In genomic region chr9:62232649-62233048, GRCm38 (mm10) we compare ENCODE assay signal across 34 mouse cellular contexts. TPM values are rescaled to one million over a fixed set of nuclear protein-coding genes. Genes with fewer than 3 reads are reported as not detected.
DNase-seq lines count a peak whose midpoint lies in the region; ATAC-seq and TF ChIP-seq lines count a peak whose summit lies in the region.
"Had no signal": no experiment of that assay in that cellular context is flagged by ENCODE, and none has a peak within 500 bp of the region (broad histone marks: within the 10 kb centered on the region; RNA-seq: fewer than 3 reads in every experiment).

No protein-coding gene starts in this region.

- H3K9me3 ChIP-seq in heart, embryonic 10.5 days, result no peaks in the 10 kb centered on the region
- H3K9me3 ChIP-seq in heart, embryonic 13.5 days, result no peaks in the 10 kb centered on the region
- no peaks in the 10 kb centered on the region for H3K9me3 ChIP-seq in kidney, postnatal 0 days (replicated peaks; ENCODE audit: low read length)
- H3K9me3 ChIP-seq in kidney, embryonic 15.5 days (replicated peaks), result no peaks in the 10 kb centered on the region
- H3K9me3 ChIP-seq: embryonic facial prominence, embryonic 13.5 days; forebrain, embryonic 12.5 days; forebrain, embryonic 15.5 days; G1E; hindbrain, embryonic 12.5 days; hindbrain, embryonic 15.5 days had no signal

- H3K4me1 ChIP-seq in heart, embryonic 10.5 days, result peaks cover 32% of the 10 kb centered on the region
- peaks cover 27% of the 10 kb centered on the region for H3K4me1 ChIP-seq in heart, embryonic 13.5 days
- no peaks in the 10 kb centered on the region for H3K4me1 ChIP-seq in kidney, postnatal 0 days (replicated peaks; ENCODE audit: insufficient read depth, low read length)
- H3K4me1 ChIP-seq in kidney, embryonic 15.5 days, result peaks cover 11% of the 10 kb centered on the region
- H3K4me1 ChIP-seq: forebrain, embryonic 15.5 days had no signal

- no peaks in the 10 kb centered on the region for H3K36me3 ChIP-seq in heart, embryonic 10.5 days
- no peaks in the 10 kb centered on the region for H3K36me3 ChIP-seq in heart, embryonic 13.5 days
- H3K36me3 ChIP-seq in kidney, postnatal 0 days (ENCODE audit: insufficient read depth, low read length), result no peaks in the 10 kb centered on the region
- H3K36me3 ChIP-seq in kidney, embryonic 15.5 days, result no peaks in the 10 kb centered on the region
- H3K36me3 ChIP-seq: embryonic facial prominence, embryonic 10.5 days; embryonic facial prominence, embryonic 13.5 days; forebrain, embryonic 12.5 days; forebrain, embryonic 15.5 days; G1E; hindbrain, embryonic 12.5 days; hindbrain, embryonic 15.5 days had no signal

- no peaks in the 10 kb centered on the region for H3K27me3 ChIP-seq in heart, embryonic 10.5 days (ENCODE audit: insufficient read depth, poor library complexity, severe bottlenecking)
- no peaks in the 10 kb centered on the region for H3K27me3 ChIP-seq in heart, embryonic 13.5 days (replicated peaks)
- H3K27me3 ChIP-seq in kidney, postnatal 0 days (ENCODE audit: insufficient read depth, low read length), result no peaks in the 10 kb centered on the region
- no peaks in the 10 kb centered on the region for H3K27me3 ChIP-seq in kidney, embryonic 15.5 days
- H3K27me3 ChIP-seq: CH12.LX; embryonic facial prominence, embryonic 13.5 days; forebrain, embryonic 12.5 days; forebrain, embryonic 15.5 days; hindbrain, embryonic 12.5 days; hindbrain, embryonic 15.5 days; Patski had no signal

- no peak for TF ChIP-seq CTCF in kidney, postnatal 0 days (IDR thresholded peaks at IDR 0.05; ENCODE audit: low read depth)

- ATAC-seq in heart, embryonic 13.5 days (ENCODE audit: extremely low read depth, insufficient number of reproducible peaks, low FRiP score, low TSS enrichment), result no peak; the same call in 1 of the 2 replicates
- no peak for ATAC-seq in kidney, postnatal 0 days (replicated peaks; ENCODE audit: low FRiP score, low read depth)
- no peak for ATAC-seq in kidney, embryonic 15.5 days (replicated peaks; ENCODE audit: low FRiP score)
- ATAC-seq: forebrain, embryonic 15.5 days; intestine, postnatal 0 days; Patski had no signal

- peak overlapping the region; percentile 63 for H3K27ac ChIP-seq in heart, embryonic 10.5 days
- H3K27ac ChIP-seq in heart, embryonic 13.5 days (replicated peaks), result 0 out of 2 replicates have a peak overlapping the region, but pooled peaks have one; percentile 9
- H3K27ac ChIP-seq in kidney, postnatal 0 days, result no peak overlapping the region
- H3K27ac ChIP-seq in kidney, embryonic 15.5 days, result no peak overlapping the region
- H3K27ac ChIP-seq: embryonic facial prominence, embryonic 10.5 days; embryonic facial prominence, embryonic 13.5 days; forebrain, embryonic 12.5 days; forebrain, embryonic 15.5 days; heart, adult 2 months; hindbrain, embryonic 12.5 days; hindbrain, embryonic 15.5 days had no signal

- no peak overlapping the region for H3K4me3 ChIP-seq in heart, embryonic 10.5 days
- H3K4me3 ChIP-seq in heart, embryonic 13.5 days, result no peak overlapping the region
- no peak overlapping the region for H3K4me3 ChIP-seq in kidney, postnatal 0 days (replicated peaks; ENCODE audit: low read depth, low read length)
- no peak overlapping the region for H3K4me3 ChIP-seq in kidney, embryonic 15.5 days (replicated peaks)
- H3K4me3 ChIP-seq: embryonic facial prominence, embryonic 10.5 days; embryonic facial prominence, embryonic 13.5 days; erythroblast, embryonic 14.5 days; forebrain, embryonic 12.5 days; forebrain, embryonic 15.5 days; heart, adult 2 months; hindbrain, embryonic 12.5 days; hindbrain, embryonic 15.5 days had no signal

- DNase-seq in heart, embryonic 10.5 days (ENCODE audit: low spot score), result no peak
- no peak for DNase-seq in heart, postnatal 4 days
- DNase-seq in heart, adult 11 months, result no peak
- DNase-seq in kidney, postnatal 0 days (ENCODE audit: low spot score), result peak; percentile 64
- DNase-seq: adrenal gland, adult 8-10 months; adrenal gland, postnatal 25 days; B cell, adult 2 months; cerebellum, adult 11-12 months; cerebellum, adult 8-10 months; cerebellum, postnatal 10 days; cerebellum, postnatal 36 days; embryo, embryonic 11 days; gastrocnemius, postnatal 25 days; heart, adult 2 months had no signal

- H3K4me2 ChIP-seq in heart, embryonic 13.5 days, result no peak overlapping the region
- no peak overlapping the region for H3K4me2 ChIP-seq in kidney, postnatal 0 days (ENCODE audit: low read length)
- no peak overlapping the region for H3K4me2 ChIP-seq in kidney, embryonic 15.5 days
- H3K4me2 ChIP-seq: embryonic facial prominence, embryonic 13.5 days; forebrain, embryonic 12.5 days; forebrain, embryonic 15.5 days; hindbrain, embryonic 12.5 days; hindbrain, embryonic 15.5 days had no signal

- WGBS in heart, embryonic 10.5 days, result 21% methylated on average over 1 of the region's 1 CpGs
- WGBS in heart, embryonic 13.5 days, result 10% methylated on average over 1 of the region's 1 CpGs
- WGBS in kidney, postnatal 0 days, result 29% methylated on average over 1 of the region's 1 CpGs
- WGBS in kidney, embryonic 15.5 days, result 30% methylated on average over 1 of the region's 1 CpGs

- no peak overlapping the region for H3K9ac ChIP-seq in heart, embryonic 13.5 days
- no peak overlapping the region for H3K9ac ChIP-seq in kidney, postnatal 0 days (ENCODE audit: low read depth, low read length)
- no peak overlapping the region for H3K9ac ChIP-seq in kidney, embryonic 15.5 days
- H3K9ac ChIP-seq: embryonic facial prominence, embryonic 13.5 days; forebrain, embryonic 12.5 days; forebrain, embryonic 15.5 days; hindbrain, embryonic 12.5 days; hindbrain, embryonic 15.5 days had no signal

RNA-seq across cellular contexts. Expression of gene Spesp1, which starts 49.4 kb away (rescaled TPM):
- not detected in 2 replicates for polyA plus RNA-seq in heart, embryonic 10.5 days (2016; fragmentation: Nextera tagmentation; extraction: Ambion mirVana)
- not detected for total RNA-seq in heart, postnatal 4 days (2021)
- not detected in 2 replicates for polyA plus RNA-seq in heart, embryonic 13.5 days (2015; fragmentation: Nextera tagmentation; extraction: Ambion mirVana)
- not detected in 2 replicates for polyA plus RNA-seq in kidney, postnatal 0 days (2015; fragmentation: Nextera tagmentation; extraction: Ambion mirVana)
- polyA plus RNA-seq in kidney, embryonic 15.5 days (2015; fragmentation: Nextera tagmentation; extraction: Ambion mirVana), result not detected in 2 replicates
- total RNA-seq: adrenal gland, adult 8-10 months; adrenal gland, postnatal 25 days; CH12.LX; gastrocnemius, adult 8-10 months; gastrocnemius, postnatal 25 days; heart, adult 2 months; hematopoietic stem cell, adult 5-6 weeks had no signal
- polyA plus RNA-seq: brain, embryonic 14.5 days; cortical plate, adult 2 months; embryonic facial prominence, embryonic 10.5 days; embryonic facial prominence, embryonic 13.5 days; erythroblast, embryonic 14.5 days; forebrain, embryonic 12.5 days; forebrain, embryonic 15.5 days; G1E; heart, embryonic 14.5 days; heart, postnatal 0 days; hindbrain, embryonic 12.5 days; hindbrain, embryonic 15.5 days; intestine, embryonic 14.5 days; intestine, postnatal 0 days; Patski had no signal

Comparison
In these comparisons a context has a peak if more than half of its experiments do, and no peak if none do; other contexts are left out.
1. H3K27ac ChIP-seq: peak in heart, embryonic 10.5 days (single experiment) and heart, embryonic 13.5 days (single experiment); none in kidney, postnatal 0 days (single experiment) and kidney, embryonic 15.5 days (single experiment).